Mouse (Mus musculus) stomach, postnatal 0 days (tissue): Measurements from ENCODE around the gene Phc1.

Source experiments
- CTCF ChIP-seq: IDR thresholded peaks from 2 replicates; pipeline ENCODE4 v1.5.1; 2016; ENCODE audit warnings: antibody characterized with exemption, low read depth, mild to moderate bottlenecking, moderate library complexity
- EP300 ChIP-seq: optimal IDR thresholded peaks from 2 replicates; pipeline ENCODE3; 2016; ENCODE audit warnings: antibody characterized with exemption

DNA sequence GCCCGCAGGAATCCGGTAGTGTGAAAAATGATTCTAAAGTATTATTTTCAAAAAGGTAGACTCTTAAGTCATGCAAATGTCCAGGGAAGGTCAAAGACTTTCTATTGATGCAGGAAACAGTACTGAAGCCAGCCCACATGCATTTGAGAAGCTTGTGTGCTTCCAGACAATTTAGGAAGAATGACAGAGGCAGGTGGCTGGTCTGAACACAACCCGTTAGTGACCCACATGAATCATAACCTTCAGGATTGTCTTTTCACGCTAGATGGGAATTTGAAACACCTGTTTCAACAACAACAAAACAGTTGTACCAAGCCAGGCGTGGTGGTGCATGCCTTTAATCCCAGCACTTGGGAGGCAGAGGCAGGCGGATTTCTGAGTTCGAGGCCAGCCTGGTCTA, 6.0 kb upstream of the Phc1 start:
- no peak for TF ChIP-seq CTCF
- TF ChIP-seq EP300: no peak
